Mouse (Mus musculus) megakaryocyte, embryonic 14.5 days (primary cell): Measurements from ENCODE around the gene Tigit.

ENCODE experiments used
- FLI1 ChIP-seq: IDR thresholded peaks from 2 replicates; pipeline ENCODE4 v1.6.1; 2012; ENCODE audit warnings: low read length, inconsistent platforms, mixed read lengths
- GATA1 ChIP-seq: IDR thresholded peaks from 3 replicates; pipeline ENCODE4 v1.6.1; 2012; ENCODE audit warnings: mixed read lengths, low read length, inconsistent platforms, borderline replicate concordance

- TF ChIP-seq GATA1 (no peak), FLI1 (no peak)
Observed at GRCm38 (mm10) chr16:43620359-43620758, 43.6 kb downstream of the Tigit start.
